Mouse (Mus musculus): ENCODE measurements around the gene Defb20. TPM values are rescaled to one million over a fixed set of nuclear protein-coding genes. Genes with fewer than 3 reads are reported as not detected.

Gene Defb20
- polyA plus RNA-seq, 1 experiment, result not detected

DNA sequence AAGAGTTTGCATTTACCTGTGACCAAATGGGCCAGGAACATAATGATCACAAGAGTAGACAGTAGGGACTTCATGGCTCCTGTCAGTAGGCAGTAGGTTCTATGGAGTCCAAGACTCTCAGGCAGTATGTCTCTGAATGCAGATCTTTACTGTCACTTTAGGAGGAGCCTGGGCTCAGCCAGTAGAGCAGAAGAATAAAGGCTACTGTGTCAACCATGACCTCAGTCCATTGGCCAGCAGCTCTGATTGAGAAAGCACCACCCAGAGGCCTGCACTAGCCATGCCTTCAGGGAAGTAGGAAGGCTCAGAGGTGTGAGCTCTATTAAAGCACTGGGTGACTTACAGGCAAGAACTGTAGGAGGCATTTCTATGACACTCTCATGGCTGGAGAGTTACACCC lies 13.2 kb downstream of the Defb20 start, which contains the start of gene Defb22:
TSS of gene Defb22 (minus strand) at position 101 of the 400 bp plus-strand sequence.
- TF ChIP-seq CTCF (IDR thresholded peaks at IDR 0.05; ENCODE audit: low read depth, low read length) (no peak), POLR2A (IDR thresholded peaks at IDR 0.05; ENCODE audit: borderline replicate concordance, low read depth, low read length) (no peak)
- H3K4me1 ChIP-seq (ENCODE audit: control insufficient read depth, insufficient read depth, low read length), result peaks cover 2% of the 10 kb centered on the region; the same call in 1 of the 2 replicates
- H3K4me3 ChIP-seq (ENCODE audit: insufficient read depth, low read length), result no peak within 1 kb of the TSS
- no peak within 1 kb of the TSS for H3K27ac ChIP-seq (ENCODE audit: insufficient read depth, low read depth, low read length)

DNA sequence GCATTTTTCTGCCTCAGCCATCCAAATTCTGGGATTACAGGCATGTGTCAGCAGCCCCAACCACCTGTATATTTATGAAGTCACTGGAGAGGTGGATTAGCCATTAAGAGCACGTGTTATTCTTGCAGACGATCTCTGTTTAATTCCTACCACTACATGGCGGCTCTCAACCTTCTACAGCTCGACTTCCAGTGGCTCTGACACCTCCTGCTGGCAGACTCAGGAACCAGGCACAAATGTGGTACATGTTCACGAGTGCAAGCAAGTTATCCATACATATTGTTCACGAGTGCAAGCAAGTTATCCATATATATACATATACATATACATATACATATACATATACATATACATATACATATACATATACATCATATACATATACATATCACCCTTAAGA lies 16.3 kb downstream of the Defb20 start:
- no peak for TF ChIP-seq CTCF (IDR thresholded peaks at IDR 0.05; ENCODE audit: low read depth, low read length)
- no peaks in the 10 kb centered on the region for H3K4me1 ChIP-seq (ENCODE audit: control insufficient read depth, insufficient read depth, low read length)
- no peak overlapping the region for H3K4me3 ChIP-seq (ENCODE audit: insufficient read depth, low read length)
- no peak overlapping the region for H3K27ac ChIP-seq (ENCODE audit: insufficient read depth, low read depth, low read length)

DNA sequence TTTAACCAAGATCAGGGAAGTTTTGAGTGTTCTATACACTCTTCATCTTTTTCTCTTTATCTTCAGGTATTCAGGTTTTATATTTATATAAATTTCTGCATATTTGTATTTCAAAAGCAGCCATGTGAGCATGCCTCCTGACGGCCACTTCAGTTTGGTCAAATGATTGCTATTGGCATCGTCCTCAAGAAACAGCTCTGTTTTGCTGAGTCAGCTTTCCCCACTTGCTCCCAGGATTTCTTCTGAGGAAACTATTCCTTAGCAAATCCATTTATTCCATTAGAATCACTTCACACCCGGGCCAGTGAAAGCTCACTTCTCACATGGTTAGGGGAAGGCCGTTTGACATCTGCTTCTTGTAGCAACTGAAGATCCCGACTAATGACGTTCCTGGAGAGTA lies 21.2 kb downstream of the Defb20 start:
- no peak for TF ChIP-seq POLR2A (IDR thresholded peaks at IDR 0.05; ENCODE audit: borderline replicate concordance, low read depth, low read length)
- TF ChIP-seq CTCF (IDR thresholded peaks at IDR 0.05; ENCODE audit: low read depth, low read length), result no peak
- no peak overlapping the region for H3K4me3 ChIP-seq (ENCODE audit: insufficient read depth, low read length)
- no peak overlapping the region for H3K27ac ChIP-seq (ENCODE audit: insufficient read depth, low read depth, low read length)
- H3K4me1 ChIP-seq (ENCODE audit: control insufficient read depth, insufficient read depth, low read length), result no peaks in the 10 kb centered on the region

DNA sequence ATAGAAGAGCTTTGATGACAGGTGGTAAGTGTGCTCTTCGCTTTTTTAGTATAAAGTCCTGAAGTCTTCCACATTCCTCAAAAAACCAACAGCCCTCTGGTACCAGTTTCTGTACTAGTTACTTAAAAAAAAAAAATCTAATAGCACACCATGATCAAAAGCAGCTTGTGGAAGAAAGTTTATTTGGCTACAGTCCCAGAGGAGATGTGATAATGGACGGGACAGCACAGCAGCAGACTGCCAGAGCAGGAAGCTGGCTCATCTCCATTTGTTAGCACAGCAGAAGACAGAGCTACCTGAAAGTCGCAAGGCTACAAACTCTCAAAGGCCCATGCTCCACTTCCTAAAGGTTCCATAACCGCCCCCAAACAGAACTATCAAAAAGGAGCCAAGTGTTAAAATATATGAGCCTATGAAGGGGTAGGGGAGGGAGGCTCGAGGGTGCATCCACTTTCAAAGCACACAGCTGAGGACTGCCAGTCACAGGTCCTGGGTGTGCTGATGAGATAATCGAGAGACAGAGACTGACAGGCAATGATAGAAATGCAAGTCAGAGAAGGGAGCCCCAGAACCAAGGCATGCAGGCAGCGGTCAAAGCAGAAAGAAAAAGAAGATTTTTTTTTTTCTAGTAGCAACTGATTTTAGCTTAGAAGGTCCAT lies 23.5 kb downstream of the Defb20 start:
- H3K4me3 ChIP-seq (ENCODE audit: insufficient read depth, low read length), result no peak overlapping the region
- no peak overlapping the region for H3K27ac ChIP-seq (ENCODE audit: insufficient read depth, low read depth, low read length)
- TF ChIP-seq POLR2A (IDR thresholded peaks at IDR 0.05; ENCODE audit: borderline replicate concordance, low read depth, low read length), result no peak
- no peak for TF ChIP-seq CTCF (IDR thresholded peaks at IDR 0.05; ENCODE audit: low read depth, low read length)
- H3K4me1 ChIP-seq (ENCODE audit: control insufficient read depth, insufficient read depth, low read length), result no peaks in the 10 kb centered on the region

DNA sequence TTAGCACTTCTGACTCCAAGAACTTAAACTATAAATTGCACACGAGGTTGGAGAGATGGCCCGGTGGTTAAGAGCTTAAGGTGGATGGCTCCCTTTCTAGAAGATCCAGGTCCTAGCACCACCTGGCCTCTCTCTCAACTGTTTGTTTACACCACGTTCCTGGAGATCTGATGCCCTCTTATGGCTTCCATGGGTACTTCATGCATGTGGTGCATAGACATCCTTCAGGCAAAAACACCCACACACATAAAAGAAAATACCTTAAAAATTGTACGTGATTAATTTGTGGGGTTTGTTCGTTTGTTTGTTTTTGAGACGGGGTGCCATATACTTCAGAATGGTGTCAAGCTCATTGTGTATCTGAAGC lies 24.0 kb downstream of the Defb20 start:
- Histone ChIP-seq H3K4me3 (ENCODE audit: insufficient read depth, low read length) (no peak overlapping the region), H3K27ac (ENCODE audit: insufficient read depth, low read depth, low read length) (no peak overlapping the region), H3K4me1 (ENCODE audit: control insufficient read depth, insufficient read depth, low read length) (no peaks in the 10 kb centered on the region)
- TF ChIP-seq POLR2A (IDR thresholded peaks at IDR 0.05; ENCODE audit: borderline replicate concordance, low read depth, low read length) (no peak), CTCF (IDR thresholded peaks at IDR 0.05; ENCODE audit: low read depth, low read length) (no peak)

DNA sequence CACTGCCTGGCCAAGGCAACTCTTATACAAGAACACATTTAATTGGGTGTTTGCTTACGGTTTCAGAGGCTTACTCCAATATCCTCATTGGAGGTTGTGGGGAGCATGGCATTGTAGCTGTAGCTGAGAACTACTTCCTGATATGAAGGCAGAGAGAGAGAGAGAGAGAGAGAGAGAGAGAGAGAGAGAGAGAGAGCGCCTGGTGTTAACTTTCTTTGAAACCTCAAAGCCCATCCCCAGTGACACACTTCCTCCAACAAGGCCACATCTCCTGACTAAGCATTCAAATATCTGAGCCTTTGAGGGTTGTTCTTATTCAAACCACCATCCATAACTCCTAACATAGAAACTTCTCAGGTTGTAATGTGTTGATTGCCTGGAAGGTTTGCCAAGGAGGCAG lies 27.1 kb downstream of the Defb20 start:
- no peak overlapping the region for H3K27ac ChIP-seq (ENCODE audit: insufficient read depth, low read depth, low read length)
- TF ChIP-seq CTCF (IDR thresholded peaks at IDR 0.05; ENCODE audit: low read depth, low read length) (no peak), POLR2A (IDR thresholded peaks at IDR 0.05; ENCODE audit: borderline replicate concordance, low read depth, low read length) (no peak)
- H3K4me1 ChIP-seq (ENCODE audit: control insufficient read depth, insufficient read depth, low read length), result no peaks in the 10 kb centered on the region
- no peak overlapping the region for H3K4me3 ChIP-seq (ENCODE audit: insufficient read depth, low read length)

DNA sequence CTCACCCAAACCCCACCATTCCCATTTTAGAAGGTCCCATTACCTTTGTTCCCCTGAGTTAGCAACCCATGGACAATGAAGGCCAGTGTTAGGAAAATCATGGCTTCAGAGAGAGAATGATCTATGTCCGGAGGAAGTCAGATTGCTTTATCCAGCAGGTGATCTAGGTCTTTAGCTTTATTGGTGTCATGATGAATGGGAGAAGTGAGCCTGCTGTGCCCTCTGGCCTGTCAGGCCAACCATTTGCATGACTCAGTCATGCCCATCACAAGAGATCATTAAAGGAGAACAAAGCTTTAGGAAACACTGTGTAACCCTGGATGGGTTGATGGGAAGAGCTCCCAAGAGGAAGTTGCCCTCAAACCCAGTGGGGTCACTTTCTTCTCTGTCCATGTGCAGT lies 34.7 kb downstream of the Defb20 start, which contains the start of gene Defb26:
TSS of gene Defb26 (minus strand) at position 101 of the 400 bp plus-strand sequence.
- H3K4me3 ChIP-seq (ENCODE audit: insufficient read depth, low read length), result no peak within 1 kb of the TSS
- H3K27ac ChIP-seq (ENCODE audit: insufficient read depth, low read depth, low read length), result no peak within 1 kb of the TSS
- H3K4me1 ChIP-seq (ENCODE audit: control insufficient read depth, insufficient read depth, low read length), result peaks cover 3% of the 10 kb centered on the region; the same call in 1 of the 2 replicates
- TF ChIP-seq CTCF (IDR thresholded peaks at IDR 0.05; ENCODE audit: low read depth, low read length) (no peak), POLR2A (IDR thresholded peaks at IDR 0.05; ENCODE audit: borderline replicate concordance, low read depth, low read length) (no peak)

DNA sequence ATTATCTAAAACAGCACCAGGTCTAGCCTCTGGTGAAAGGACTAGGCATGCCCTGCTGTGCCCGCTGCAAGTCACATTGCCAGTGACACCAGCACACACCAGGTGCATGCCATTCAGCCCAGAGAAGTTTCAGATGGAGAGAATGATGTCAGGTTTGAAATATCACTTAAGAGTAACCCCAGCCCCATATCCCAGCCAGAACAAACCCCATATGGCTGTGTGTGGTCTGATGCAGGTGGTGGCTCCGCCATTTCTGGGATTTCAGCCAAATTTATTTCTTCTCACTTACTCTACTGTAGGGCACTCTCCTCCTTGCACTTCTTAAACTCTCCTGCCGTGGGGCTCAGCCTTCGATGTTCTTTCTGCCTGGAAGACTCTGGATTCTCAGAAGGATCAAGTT lies 39.2 kb downstream of the Defb20 start:
- H3K27ac ChIP-seq (ENCODE audit: insufficient read depth, low read depth, low read length), result no peak overlapping the region
- peaks cover 3% of the 10 kb centered on the region; the same call in 1 of the 2 replicates for H3K4me1 ChIP-seq (ENCODE audit: control insufficient read depth, insufficient read depth, low read length)
- TF ChIP-seq POLR2A (IDR thresholded peaks at IDR 0.05; ENCODE audit: borderline replicate concordance, low read depth, low read length) (no peak), CTCF (IDR thresholded peaks at IDR 0.05; ENCODE audit: low read depth, low read length) (no peak)
- no peak overlapping the region for H3K4me3 ChIP-seq (ENCODE audit: insufficient read depth, low read length)

DNA sequence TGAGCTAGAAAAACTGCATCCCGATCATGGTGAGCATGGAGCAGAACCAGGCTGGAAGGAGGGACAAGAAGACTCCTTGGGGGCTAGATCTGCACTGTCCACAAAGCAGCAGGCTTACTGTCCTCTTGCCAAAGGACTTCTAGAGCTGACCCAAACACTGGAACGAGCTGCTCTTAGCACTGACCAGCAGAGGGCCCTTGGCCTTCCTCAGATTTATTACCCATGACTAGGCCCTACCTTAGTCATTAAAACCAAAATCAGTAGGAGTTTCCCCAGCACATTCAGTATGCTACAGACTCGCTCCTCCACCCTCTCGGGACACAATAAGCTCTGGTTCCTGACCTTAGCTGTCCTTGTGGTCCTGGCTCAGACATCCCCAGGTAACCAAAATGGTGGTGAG lies 41.1 kb downstream of the Defb20 start, which contains the start of gene Defb28:
TSS of gene Defb28 (plus strand) at position 275 of the 400 bp plus-strand sequence.
- H3K4me3 ChIP-seq (ENCODE audit: insufficient read depth, low read length), result no peak within 1 kb of the TSS
- TF ChIP-seq POLR2A (IDR thresholded peaks at IDR 0.05; ENCODE audit: borderline replicate concordance, low read depth, low read length) (no peak), CTCF (IDR thresholded peaks at IDR 0.05; ENCODE audit: low read depth, low read length) (no peak)
- H3K27ac ChIP-seq (ENCODE audit: insufficient read depth, low read depth, low read length), result no peak within 1 kb of the TSS
- H3K4me1 ChIP-seq (ENCODE audit: control insufficient read depth, insufficient read depth, low read length), result no peaks in the 10 kb centered on the region

Other genes with a start within 250 kb of the Defb20 start
- 60.1 and 63.6 TPM in 2 replicates for gene Tbc1d20, start 183.2 kb upstream of the Defb20 start, polyA plus RNA-seq (2012; ENCODE audit: insufficient read depth, insufficient read length, missing spikeins)
- gene Rbck1, start 144.4 kb upstream of the Defb20 start, polyA plus RNA-seq (2012; ENCODE audit: insufficient read depth, insufficient read length, missing spikeins), result 55.3 and 57.2 TPM in 2 replicates
- gene Trib3, start 133.0 kb upstream of the Defb20 start, polyA plus RNA-seq (2012; ENCODE audit: insufficient read depth, insufficient read length, missing spikeins), result 1.5 and 1.9 TPM in 2 replicates
- not detected in 2 replicates for gene Nrsn2, start 100.4 kb upstream of the Defb20 start, polyA plus RNA-seq (2012; ENCODE audit: insufficient read depth, insufficient read length, missing spikeins)
- gene Sox12, start 79.0 kb upstream of the Defb20 start, polyA plus RNA-seq (2012; ENCODE audit: insufficient read depth, insufficient read length, missing spikeins), result 0.44 and 0.51 TPM in 2 replicates
- gene Zcchc3, start 62.0 kb upstream of the Defb20 start, polyA plus RNA-seq (2012; ENCODE audit: insufficient read depth, insufficient read length, missing spikeins), result 2.0 and 2.3 TPM in 2 replicates
- not detected in 2 replicates for gene 6820408C15Rik, start 61.5 kb upstream of the Defb20 start, polyA plus RNA-seq (2012; ENCODE audit: insufficient read depth, insufficient read length, missing spikeins)
- gene Defb23, start 12.4 kb upstream of the Defb20 start, polyA plus RNA-seq (2012; ENCODE audit: insufficient read depth, insufficient read length, missing spikeins), result not detected in 2 replicates
- not detected in 2 replicates for gene Defb22, start 13.1 kb downstream of the Defb20 start, polyA plus RNA-seq (2012; ENCODE audit: insufficient read depth, insufficient read length, missing spikeins)
- gene Defb26, start 34.6 kb downstream of the Defb20 start, polyA plus RNA-seq (2012; ENCODE audit: insufficient read depth, insufficient read length, missing spikeins), result not detected in 2 replicates
- gene Defb28, start 41.2 kb downstream of the Defb20 start, polyA plus RNA-seq (2012; ENCODE audit: insufficient read depth, insufficient read length, missing spikeins), result not detected in 2 replicates
- not detected in 2 replicates for gene Defb29, start 63.0 kb downstream of the Defb20 start, polyA plus RNA-seq (2012; ENCODE audit: insufficient read depth, insufficient read length, missing spikeins)
- gene Gm17416, start 92.3 kb downstream of the Defb20 start, polyA plus RNA-seq (2012; ENCODE audit: insufficient read depth, insufficient read length, missing spikeins), result not detected in 2 replicates
- gene Defb21, start 95.7 kb downstream of the Defb20 start, polyA plus RNA-seq (2012; ENCODE audit: insufficient read depth, insufficient read length, missing spikeins), result not detected in 2 replicates
- not detected in 2 replicates for gene Defb19, start 103.2 kb downstream of the Defb20 start, polyA plus RNA-seq (2012; ENCODE audit: insufficient read depth, insufficient read length, missing spikeins)
- not detected in 2 replicates for gene Defb45, start 122.3 kb downstream of the Defb20 start, polyA plus RNA-seq (2012; ENCODE audit: insufficient read depth, insufficient read length, missing spikeins)
- gene Defb36, start 127.3 kb downstream of the Defb20 start, polyA plus RNA-seq (2012; ENCODE audit: insufficient read depth, insufficient read length, missing spikeins), result not detected in 2 replicates
- not detected in 2 replicates for gene Defb25, start 146.0 kb downstream of the Defb20 start, polyA plus RNA-seq (2012; ENCODE audit: insufficient read depth, insufficient read length, missing spikeins)
- not detected in 2 replicates for gene Rem1, start 149.9 kb downstream of the Defb20 start, polyA plus RNA-seq (2012; ENCODE audit: insufficient read depth, insufficient read length, missing spikeins)
- gene H13, start 192.4 kb downstream of the Defb20 start, polyA plus RNA-seq (2012; ENCODE audit: insufficient read depth, insufficient read length, missing spikeins), result 93.6 and 95.2 TPM in 2 replicates
- 0.82 and 2.4 TPM in 2 replicates for gene Mcts2, start 210.0 kb downstream of the Defb20 start, polyA plus RNA-seq (2012; ENCODE audit: insufficient read depth, insufficient read length, missing spikeins)

Data from bone marrow macrophage, adult 2 months (primary cell).